Mouse (Mus musculus): ENCODE measurements around the gene Pard3.

The Pard3 gene

DNA sequence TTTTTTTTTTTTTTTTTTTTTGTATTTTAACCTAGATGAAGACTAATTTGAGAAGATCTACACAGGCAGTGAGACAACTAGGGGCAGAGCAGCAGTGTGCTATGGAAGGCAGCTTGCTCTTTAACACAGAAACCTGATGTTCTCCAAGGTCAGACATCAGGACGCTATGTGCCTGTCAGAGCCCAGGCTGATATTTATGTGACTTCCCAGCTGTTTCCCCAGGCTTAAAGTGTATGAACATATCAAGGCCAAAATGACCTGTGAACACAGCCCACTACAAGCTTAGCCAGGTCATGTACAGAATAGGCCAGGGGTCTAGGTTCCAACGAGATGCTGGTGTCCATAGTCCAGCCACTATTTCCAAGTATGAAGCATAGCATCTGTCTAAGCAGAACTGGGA lies 482.5 kb downstream of the Pard3 start:
- no peak for DNase-seq (ENCODE audit: low read depth, low spot score)

DNA sequence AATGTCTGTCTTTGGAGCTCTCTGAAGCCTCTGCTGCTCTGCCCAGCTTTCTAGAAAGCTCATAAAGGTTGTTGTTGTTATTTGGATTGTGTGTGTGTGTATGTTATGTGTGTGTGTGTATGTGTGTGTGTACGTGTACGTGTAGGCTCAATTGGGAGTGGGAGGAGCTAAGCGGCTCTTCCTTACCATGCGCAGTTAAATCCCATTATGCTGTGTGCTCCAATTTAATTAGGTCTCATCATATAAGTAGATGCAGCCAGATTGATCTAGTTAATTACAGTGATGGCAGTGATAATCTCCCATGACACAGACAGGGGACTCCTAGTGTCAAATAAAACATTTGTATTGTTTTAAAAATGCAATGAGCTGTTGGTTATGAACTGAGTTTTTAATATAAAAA lies 487.2 kb downstream of the Pard3 start:
- DNase-seq (ENCODE audit: low read depth, low spot score), result no peak

DNA sequence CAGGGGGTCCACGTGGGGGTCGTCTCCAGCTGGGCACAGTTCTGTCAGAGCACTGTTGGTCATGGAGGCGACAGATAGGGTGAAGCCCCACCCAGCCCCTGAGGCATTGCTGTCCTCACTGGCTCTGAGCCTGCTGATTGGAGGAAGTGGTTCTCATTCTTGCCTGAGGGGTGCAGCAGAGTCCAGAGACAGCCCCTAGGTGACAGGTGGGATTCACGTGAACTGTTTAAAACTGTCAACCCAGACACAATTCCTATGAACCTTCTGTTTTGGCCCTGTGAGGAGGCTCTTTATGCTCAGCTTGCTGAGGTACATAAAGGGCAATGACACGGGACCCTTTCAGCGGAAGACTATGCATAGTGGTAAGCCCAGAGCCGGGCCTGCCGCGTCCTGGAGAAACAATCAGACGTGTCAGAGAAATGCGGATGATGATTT lies 488.5 kb downstream of the Pard3 start:
- peak; percentile 69 for DNase-seq (ENCODE audit: low read depth, low spot score)

DNA sequence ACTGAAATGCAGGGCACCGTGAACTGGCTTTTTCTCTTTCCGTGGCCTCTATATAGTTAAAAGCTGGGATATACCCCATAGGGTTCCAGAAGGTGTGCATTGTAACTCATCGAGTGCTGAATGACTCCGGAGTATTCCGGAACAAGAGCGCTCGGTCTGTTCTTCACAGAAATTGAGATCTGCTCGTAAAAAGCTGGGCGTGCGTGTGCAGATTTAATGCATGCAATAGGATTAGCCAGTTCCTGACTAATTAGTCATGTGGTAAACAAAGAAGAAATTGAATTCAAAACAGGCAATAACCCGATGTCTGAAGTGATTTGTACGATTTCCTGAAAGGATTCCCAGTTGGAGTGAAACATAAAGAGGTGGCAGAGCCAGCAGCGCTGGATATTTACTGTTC lies 489.1 kb downstream of the Pard3 start:
- peak; percentile 29 for DNase-seq (ENCODE audit: low read depth, low spot score)

DNA sequence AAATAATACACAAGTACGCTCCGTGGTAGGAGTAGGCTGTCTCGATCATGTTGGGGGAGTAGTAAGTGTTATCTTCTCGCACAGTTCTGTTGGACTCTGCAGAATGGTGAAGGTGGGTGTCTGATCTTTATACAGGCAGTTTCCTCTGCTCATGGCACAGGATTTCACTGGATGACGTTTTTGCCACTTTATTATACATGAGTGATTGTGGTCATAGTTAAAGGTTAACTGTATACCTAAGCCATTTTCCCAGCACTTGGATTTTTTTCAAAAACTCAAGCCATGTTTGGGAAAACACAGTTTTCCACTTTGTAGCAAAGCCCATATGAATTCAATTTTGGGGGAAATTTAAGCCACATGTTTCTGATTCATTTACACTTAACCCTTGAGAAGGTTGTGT lies 489.9 kb downstream of the Pard3 start:
- DNase-seq (ENCODE audit: low read depth, low spot score), result no peak

DNA sequence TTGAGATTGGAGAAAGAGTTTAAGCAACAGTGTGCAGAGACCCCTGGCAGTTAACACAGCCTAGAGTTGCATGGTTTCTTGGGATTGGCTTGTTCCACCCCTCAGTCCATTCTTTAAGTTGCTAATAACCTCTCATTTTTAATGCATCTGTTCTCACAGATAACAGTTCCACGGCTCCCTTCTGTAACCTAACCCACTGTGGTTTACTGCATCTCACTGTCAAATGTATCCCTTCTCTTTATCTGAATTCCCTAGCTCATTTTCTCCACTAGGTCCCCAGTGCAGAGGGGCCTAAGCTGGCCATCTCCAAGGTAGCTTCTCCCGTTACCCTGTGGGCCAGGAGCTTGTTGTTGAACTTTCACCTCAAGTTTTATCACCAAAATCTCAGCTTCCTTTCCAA lies 492.1 kb downstream of the Pard3 start:
- no peak for DNase-seq (ENCODE audit: low read depth, low spot score)

DNA sequence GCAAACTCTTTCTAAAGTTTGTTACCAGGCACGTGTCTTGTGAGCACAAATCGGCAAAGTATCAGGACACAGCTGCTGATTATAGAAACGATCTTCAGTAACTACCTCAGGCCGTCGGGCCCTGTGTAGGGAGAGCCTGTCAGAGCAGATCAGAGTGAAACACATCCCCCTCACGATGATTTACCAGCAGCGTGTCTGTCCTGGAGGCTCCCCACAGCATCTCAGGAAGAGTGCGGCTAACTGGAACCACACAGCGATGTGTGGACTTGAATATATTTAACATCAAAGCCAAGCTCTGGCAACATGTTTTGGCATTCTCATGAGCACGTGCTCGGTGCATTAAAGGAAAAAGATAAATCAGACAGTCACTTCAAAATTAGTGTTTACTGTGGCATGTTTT lies 493.3 kb downstream of the Pard3 start:
- no peak for DNase-seq (ENCODE audit: low read depth, low spot score)

DNA sequence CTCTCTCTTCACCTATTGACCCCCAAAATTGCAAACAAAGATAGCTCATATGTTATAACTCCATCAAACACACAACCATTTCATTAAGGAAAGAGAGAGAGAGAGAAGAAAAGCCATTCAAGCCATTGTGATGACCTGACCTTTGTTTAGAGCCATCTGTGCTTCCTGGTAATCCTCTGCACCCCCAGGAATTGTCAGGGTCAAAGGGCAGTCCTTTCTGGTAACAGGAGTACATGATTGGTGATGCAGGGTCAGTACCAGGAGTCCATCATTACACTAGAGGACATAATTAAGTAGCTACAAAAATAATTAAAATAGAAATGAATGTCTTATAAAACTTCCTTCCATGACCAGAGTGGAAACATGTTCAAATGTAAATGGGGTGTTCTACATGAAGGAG lies 493.9 kb downstream of the Pard3 start:
- DNase-seq (ENCODE audit: low read depth, low spot score), result no peak

DNA sequence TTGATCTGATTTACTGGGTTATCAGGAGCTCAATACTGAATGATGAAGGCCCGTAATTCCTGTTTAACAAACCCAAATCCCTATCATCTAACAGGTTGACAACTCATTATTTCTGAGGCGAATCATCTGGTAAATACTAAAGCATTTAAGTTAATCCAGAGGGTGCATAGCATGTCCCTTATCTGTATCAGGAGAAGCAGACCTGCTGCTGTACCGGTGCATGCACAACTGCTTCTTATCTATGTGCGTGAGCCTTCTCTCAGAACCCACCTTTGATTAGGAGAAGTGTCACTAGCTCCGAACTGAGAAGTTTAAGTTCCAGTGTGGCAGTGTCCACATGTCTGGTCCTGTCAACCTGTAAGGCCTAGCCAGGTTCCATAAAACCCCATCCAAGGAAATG lies 499.9 kb downstream of the Pard3 start:
- no peak for DNase-seq (ENCODE audit: low read depth, low spot score)

DNA sequence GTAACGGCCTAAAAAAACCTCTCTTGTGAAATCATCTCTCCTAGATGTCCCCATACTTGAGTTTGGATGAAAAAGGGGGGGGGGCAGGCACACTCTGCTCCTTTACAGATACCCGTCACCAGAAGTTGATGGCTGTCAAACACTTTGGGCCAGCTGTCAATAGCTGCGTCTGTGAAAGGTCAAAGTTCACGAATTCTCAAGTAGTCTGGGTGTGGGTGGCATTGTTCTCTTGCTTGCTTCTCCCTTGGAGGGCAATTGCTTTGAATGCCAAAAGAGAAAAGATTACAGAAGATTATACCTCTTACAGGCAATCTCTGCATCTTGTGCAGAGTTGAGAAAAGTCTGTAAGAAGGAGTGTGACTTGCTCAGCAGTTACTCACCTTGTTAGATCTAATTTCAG lies 500.7 kb downstream of the Pard3 start:
- DNase-seq (ENCODE audit: low read depth, low spot score), result no peak

DNA sequence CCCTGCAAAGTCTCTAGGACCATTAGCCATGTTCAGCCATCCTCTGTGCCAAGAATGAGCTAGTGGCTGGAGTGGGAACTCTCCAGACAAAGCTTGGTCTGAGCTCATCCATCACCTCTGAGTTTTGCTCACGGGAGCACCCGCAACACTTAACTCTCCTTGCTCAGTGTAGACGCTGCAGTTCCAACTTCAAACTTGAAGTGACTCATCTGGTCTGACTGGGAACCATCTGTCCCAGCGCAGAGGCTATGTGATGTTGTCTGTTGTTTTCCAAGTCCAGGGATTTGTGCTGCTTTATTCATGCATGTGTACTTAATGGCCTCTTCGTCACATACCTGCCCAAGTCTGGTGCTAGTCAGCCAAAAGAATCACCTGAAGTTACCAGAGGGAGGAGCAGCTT lies 505.5 kb downstream of the Pard3 start:
- peak; percentile 53 for DNase-seq (ENCODE audit: low read depth, low spot score)

DNA sequence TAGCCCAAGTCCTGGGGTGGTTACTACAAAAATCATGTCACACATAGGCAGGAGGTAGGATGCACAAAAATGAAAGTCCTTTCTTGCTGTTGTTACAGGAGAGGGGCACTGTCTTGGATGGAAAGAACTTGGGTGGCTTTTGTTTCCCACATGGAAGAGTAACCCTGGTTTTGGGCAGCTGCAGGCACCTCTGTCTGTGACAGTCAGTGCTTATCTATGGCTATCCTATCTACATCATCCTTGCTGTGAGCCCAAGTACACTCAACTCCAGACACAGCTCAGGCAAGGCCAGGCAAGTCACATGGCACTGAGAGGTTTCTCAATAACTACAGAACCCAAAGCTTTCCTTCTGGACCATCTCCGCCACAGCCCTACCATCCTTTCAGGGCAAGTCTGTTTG lies 506.8 kb downstream of the Pard3 start:
- no peak for DNase-seq (ENCODE audit: low read depth, low spot score)

DNA sequence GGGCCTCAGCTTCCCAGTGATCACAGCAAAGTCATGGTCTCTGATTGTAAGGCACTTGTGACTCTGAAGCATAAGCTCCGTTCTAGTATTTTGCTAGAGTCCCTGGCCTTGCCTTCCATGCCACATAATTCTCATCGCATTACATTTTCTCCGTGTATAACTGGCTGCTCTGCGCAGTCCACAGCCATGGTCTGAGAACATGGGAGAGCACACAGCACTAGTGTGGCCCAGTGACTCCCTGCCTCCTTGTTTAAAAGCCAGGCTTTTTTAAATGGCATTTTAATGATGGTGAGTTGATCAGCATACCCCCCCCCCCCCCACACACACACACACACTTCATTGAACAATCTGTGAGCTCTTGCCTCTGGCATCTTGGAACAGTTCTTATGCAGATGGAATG lies 508.8 kb downstream of the Pard3 start:
- DNase-seq (ENCODE audit: low read depth, low spot score), result no peak

DNA sequence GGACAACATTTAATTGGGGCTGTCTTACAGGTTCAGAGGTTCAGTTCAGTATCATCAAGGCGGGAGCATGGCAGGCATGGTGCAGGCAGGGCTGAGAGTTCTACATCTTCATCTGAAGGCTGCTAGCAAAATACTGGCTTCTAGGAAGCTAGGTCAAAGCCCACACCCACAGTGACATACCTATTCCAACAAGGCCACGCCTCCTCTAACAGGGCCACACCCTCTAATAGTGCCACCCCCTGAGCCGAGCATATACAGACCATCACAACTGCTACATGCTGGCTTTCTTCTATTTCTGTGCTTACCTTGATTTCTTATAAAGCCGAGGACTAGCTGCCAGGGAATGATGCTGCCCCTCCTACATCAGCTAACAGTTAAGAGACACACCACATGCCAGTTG lies 513.0 kb downstream of the Pard3 start:
- no peak for DNase-seq (ENCODE audit: low read depth, low spot score)

DNA sequence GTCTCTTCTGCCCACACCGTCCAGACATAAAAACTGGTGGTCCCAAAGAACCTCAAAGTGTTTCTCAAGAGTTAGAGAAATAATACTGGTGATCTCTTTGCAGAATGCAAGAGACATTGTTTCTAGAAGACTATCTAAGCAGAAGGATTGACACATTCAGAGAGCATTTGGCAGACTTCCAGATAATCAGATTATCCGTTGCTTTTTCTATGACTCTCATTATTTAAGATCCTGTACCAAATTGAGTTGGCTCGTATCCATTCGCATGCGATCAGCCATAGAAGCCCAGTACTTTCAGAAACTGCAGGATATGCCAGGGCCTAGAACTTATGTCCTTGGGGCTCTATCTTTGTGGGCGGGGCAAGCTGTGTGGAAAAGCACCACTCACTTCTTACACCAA lies 514.0 kb downstream of the Pard3 start:
- DNase-seq (ENCODE audit: low read depth, low spot score), result no peak

DNA sequence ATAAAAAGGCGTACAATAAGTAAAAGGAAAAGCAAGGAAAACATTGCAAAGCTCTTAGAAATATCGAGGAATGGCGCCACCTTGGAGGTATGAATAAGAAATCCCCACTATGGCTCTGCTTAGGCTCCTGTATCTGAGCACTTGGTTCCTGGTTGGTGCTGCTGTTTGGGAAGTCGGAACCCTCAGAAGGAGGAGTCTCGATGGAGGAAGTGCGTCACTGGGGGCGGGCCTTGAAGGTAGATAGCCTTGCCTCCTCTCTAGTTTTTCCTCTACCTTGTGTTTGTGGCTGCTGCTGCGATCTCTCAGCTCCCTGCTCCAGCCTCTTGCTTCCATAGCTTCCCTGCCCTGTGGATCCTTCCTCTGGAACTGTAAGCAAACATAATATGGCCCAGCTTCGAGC lies 515.7 kb downstream of the Pard3 start:
- DNase-seq (ENCODE audit: low read depth, low spot score), result no peak

DNA sequence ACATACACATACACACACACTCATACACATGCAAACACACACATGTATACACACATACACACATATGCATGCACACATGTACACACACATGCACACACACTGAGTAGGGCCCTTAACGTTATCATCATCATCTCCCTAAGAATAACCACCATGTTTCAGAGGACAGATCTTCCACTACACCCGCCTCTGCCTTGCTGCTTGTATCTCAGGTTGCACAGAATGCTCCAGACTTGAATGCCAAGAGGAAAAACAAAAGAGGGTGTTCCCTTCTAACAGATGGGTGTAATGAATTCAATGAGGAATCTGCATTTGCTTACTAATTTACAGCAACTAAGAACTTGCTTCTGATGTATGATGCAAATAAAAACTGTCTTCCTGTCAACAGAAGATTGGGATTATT lies 519.7 kb downstream of the Pard3 start:
- peak; percentile 36 for DNase-seq (ENCODE audit: low read depth, low spot score)

DNA sequence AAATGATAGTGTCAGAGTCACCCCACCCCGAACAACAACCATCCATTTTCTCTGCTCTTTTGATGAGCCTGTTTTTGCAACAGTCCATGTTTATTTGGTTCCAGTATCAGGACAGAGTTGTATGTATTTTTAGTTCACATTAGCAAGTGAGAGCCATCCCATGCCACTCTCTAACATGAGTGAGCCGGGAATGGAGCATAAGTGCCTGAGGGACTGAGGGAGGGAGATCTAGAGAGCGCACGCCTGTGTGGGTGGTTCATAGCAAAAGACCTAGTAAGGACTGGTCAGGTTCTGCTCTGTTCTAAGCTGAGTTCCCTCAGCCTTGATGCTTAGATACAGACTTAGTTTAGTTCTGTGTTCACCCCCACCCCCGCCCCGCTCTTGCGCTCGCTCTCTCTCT lies 521.9 kb downstream of the Pard3 start:
- no peak for DNase-seq (ENCODE audit: low read depth, low spot score)

DNA sequence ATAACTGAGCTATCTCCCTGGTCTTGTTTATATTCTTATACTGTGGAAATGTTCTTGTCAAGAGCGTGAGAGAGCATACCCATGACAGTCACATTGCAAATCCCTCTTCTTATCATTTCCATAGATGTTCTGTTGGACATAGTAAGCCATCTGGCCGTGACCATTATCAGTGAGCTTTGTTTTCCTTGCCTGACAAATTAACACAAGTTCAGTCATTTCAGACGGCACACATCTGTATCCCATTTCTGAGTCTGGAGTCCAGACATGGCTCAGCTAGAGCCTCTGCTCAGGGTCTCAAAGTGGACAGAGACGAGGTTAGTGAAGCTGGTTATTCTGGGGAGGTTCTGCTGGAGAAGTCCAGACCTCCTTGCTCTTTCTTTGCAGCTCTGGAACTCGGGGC lies 523.0 kb downstream of the Pard3 start:
- DNase-seq (ENCODE audit: low read depth, low spot score), result no peak

DNA sequence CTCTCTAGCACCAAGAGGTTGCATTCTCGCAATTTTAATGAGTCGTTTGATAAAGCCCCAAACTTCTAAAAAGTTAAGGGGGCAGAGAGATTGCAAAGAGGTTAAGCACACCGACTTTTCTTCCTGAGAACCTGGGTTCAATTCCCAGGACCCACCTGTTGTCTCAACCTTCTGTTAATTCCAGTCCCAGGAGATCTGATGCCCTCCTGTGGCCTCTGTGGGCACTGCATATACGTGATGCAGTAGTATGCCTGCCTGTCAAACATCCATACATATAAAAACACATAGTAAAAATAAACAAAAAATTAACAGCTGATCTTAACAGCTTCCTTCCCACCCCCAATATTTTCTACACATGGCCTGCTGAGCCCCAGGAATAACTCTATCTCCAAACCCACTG lies 524.6 kb downstream of the Pard3 start:
- DNase-seq (ENCODE audit: low read depth, low spot score), result peak; percentile 47

DNA sequence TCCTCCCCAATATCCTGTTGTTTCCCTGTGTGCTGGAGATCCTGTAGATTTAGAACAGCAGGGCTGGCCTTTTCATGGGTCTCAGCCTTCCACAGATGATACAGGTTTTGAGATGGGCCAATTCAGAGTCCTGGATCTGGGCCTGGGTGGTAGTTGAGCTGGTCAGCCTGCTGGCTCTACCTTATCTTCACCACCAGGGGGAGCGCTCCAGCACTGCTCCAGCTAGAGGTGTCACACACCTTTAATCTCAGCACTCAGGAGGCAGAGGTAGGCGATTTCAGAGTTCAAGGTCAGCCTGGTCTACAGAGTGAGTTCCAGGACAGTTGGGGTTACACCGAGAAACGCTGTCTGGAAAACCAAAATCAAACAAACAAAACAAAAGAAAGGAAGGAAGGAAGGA lies 525.6 kb downstream of the Pard3 start:
- peak; percentile 37 for DNase-seq (ENCODE audit: low read depth, low spot score)

DNA sequence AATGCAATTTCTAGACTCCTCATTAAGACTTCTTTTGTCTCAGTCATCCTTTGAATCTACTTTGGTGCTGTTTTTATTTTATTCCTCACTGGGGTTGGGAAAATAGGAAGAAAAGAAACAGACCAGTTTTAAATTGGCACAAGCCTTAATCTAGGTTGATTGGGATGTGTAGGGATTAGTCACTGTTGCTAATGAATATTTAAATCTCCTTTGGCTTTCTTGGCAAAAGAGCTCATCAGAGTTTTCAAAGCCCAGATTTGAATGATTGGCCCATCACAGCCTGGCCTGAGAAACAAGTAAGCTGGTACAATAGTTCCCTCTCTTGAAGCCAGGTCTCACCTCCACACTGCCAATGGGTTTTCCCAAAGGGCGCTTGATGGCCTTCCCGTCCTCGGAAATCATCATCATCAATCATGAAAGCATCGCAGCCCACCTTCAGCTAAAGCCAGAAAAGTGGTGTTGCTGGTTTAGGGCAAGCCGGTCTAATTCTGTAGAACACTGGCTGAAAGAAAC lies 527.0 kb downstream of the Pard3 start:
- no peak for DNase-seq (ENCODE audit: low read depth, low spot score)

DNA sequence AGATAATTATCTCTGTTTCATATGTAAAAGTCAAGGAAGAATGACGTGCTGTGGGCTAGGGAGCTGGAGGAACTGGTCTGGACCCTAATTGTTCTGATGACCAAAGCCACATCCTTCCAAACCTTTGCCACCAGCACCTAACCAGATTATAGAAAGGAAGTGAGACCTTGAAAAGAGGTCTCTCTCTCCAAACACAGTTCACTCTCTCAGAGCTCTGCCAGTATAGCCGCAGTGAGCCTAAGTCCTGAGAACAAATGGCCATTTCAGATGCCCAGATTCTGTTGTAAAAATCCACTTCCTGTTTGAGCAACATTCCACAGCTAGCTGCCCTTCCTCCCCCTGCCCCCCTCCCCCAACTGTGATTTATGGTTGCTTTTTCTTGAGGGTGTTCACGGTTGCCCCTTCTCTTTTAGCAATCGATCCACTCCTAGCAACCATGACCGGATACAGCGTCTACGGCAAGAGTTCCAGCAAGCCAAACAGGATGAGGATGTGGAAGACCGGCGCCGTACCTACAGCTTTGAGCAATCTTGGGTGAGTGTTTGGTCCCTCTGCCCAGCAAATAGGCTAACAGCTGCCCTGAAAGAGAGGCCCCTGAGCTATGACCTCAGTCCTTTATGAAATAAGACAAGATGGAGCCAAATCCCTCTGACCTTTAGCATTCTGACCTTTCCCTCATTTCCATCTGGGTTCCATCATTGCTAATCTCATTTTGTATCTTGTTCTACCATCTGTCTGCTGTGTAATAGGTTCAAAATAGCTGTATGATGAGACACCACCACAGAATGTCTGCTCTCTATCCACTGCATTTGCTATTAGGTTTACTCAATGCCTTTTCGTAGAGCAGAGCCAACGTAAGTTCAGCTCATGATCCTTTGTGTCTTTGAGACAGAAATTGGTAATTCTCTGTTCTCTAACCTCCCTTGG lies 529.2 kb downstream of the Pard3 start:
- no peak for DNase-seq (ENCODE audit: low read depth, low spot score)

DNA sequence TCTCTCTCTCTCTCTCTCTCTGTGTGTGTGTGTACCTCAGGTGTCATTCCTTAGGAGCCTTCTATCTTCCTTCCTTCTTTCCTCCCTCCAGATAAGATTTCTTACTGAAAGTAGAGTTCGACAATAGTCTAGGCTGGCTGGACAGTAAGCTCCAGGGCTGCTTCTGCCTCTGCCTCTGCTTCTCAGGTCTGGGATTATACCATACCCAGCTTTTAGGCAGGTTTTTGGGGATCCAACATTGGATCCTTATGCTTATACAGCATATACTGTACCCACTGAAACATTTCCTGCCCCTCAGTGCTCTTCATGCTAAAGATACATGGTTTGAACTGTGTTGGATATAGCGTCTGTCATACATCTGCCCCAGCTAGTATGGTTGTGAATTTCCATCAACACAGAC lies 536.9 kb downstream of the Pard3 start:
- DNase-seq (ENCODE audit: low read depth, low spot score), result no peak
